Mouse (Mus musculus): Measurements from ENCODE around the gene Elmo1.

GRCm38 (mm10) chr13:20127553-20127952, 37.2 kb downstream of the Elmo1 start:
- TF ChIP-seq POLR2A (IDR thresholded peaks at IDR 0.05; ENCODE audit: control insufficient read depth, extremely low read depth, insufficient read depth, low read length, poor library complexity), result no peak
- TF ChIP-seq CTCF (IDR thresholded peaks at IDR 0.05; ENCODE audit: borderline replicate concordance, control insufficient read depth, extremely low read depth, insufficient read depth, low read length, poor library complexity), result no peak

Measured in thymus, adult 2 months (tissue).